Mouse (Mus musculus): ENCODE measurements around the gene Rpp40. TPM values are rescaled to one million over a fixed set of nuclear protein-coding genes. Genes with fewer than 3 reads are reported as not detected.

Gene Rpp40
- total RNA-seq (2023): 8.0 TPM

DNA sequence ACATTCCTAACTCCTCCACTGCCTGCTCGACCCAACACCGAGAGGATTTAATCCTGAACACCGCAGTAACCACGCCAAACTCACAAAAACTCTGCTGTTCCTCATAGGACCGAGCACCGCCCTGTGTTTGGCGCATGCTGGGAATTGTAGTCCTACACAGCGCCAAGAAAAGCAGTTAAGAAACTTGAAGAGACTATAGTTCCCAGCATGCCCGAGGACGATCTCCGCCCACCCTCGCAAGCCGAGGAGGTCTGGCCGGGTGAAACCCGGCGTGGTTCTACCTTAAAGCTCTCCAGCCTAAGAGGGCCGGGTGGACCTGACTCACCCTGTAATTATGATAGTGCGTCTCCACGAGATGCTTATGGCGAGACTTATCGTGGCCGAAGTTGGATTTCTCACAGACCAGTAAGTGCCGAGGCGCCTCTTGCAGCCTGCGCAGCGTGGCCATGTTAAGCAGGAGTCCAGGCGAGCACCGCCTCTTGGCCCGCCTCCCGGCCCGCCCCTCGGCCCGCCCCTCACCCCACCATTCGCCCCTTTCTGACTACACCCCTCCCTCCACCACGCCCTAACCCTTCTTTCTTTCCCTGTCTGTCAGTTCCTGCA, at the start of gene Rpp40:
TSS of gene Rpp40 (minus strand) at position 481 of the 603 bp plus-strand sequence.

Other genes starting within 250 kb of the Rpp40 start
- gene Cdyl, start 246.5 kb downstream of the Rpp40 start, total RNA-seq (2023): 21.4 TPM
- gene Ppp1r3g, start 52.5 kb upstream of the Rpp40 start, total RNA-seq (2023): not detected
- 50.7 TPM for gene Fars2, start 211.1 kb upstream of the Rpp40 start, total RNA-seq (2023)
- 8.3 TPM for gene Lyrm4, start 211.2 kb upstream of the Rpp40 start, total RNA-seq (2023)

Measured in CD4-positive naive resting alpha-beta T cell, adult 76 days (primary cell).